Mouse (Mus musculus): Measurements from ENCODE around the gene Trmt112.

Gene Trmt112

GRCm38 (mm10) chr19:6949951-6950350 is 40.5 kb downstream of the Trmt112 start:
- no peak for DNase-seq (ENCODE audit: low read depth)

- no peak for DNase-seq (ENCODE audit: low read depth)
Observed at GRCm38 (mm10) chr19:6950613-6951153, 41.2 kb downstream of the Trmt112 start.

- peak; percentile 79 for DNase-seq (ENCODE audit: low read depth)
Observed at GRCm38 (mm10) chr19:6951381-6951968, 42.0 kb downstream of the Trmt112 start.

- DNase-seq (ENCODE audit: low read depth): no peak
Observed at GRCm38 (mm10) chr19:6951994-6952711, 42.7 kb downstream of the Trmt112 start.

GRCm38 (mm10) chr19:6952712-6953037 is 43.2 kb downstream of the Trmt112 start:
- no peak for DNase-seq (ENCODE audit: low read depth)

GRCm38 (mm10) chr19:6954046-6954445 is 44.5 kb downstream of the Trmt112 start:
- DNase-seq (ENCODE audit: low read depth): no peak

- DNase-seq (ENCODE audit: low read depth): no peak
Observed at GRCm38 (mm10) chr19:6955424-6955823, 45.9 kb downstream of the Trmt112 start.

GRCm38 (mm10) chr19:6956461-6956860 is 47.0 kb downstream of the Trmt112 start:
- DNase-seq (ENCODE audit: low read depth): no peak
